Mouse (Mus musculus) splenic B cell, adult 2 months (primary cell): ENCODE results near the gene Surf4.

Experiments used
- DNase-seq: peaks from one replicate; pipeline ENCODE4 v3.0.0-alpha.2; 2011; ENCODE audit warnings: low read depth, low spot score
- H3K27me3 ChIP-seq: 2 replicates; pipeline ENCODE4 v1.6.1; 2012; ENCODE audit warnings: mild to moderate bottlenecking, low read length, moderate library complexity, mixed read lengths; ENCODE audit not compliant: control insufficient read depth, poor library complexity, insufficient read depth, severe bottlenecking
- H3K36me3 ChIP-seq: 2 replicates; pipeline ENCODE4 v1.6.1; 2012; ENCODE audit warnings: mild to moderate bottlenecking, low read length, moderate library complexity, mixed read lengths; ENCODE audit not compliant: control insufficient read depth, poor library complexity, insufficient read depth, severe bottlenecking

Surf4 gene

GRCm38 (mm10) chr2:26951346-26951905, 17.7 kb upstream of the Surf4 start:
- H3K36me3 ChIP-seq = peaks cover 6% of the 10 kb centered on the region
- DNase-seq = no peak
- H3K27me3 ChIP-seq = no peaks in the 10 kb centered on the region

GRCm38 (mm10) chr2:26950411-26950810, 16.7 kb upstream of the Surf4 start:
- H3K36me3 ChIP-seq = peaks cover 4% of the 10 kb centered on the region
- H3K27me3 ChIP-seq = no peaks in the 10 kb centered on the region
- no peak for DNase-seq

- no peaks in the 10 kb centered on the region for H3K36me3 ChIP-seq
- no peaks in the 10 kb centered on the region for H3K27me3 ChIP-seq
- no peak for DNase-seq
Observed at GRCm38 (mm10) chr2:26943253-26943652, 9.5 kb upstream of the Surf4 start.

GRCm38 (mm10) chr2:26941539-26941938, 7.8 kb upstream of the Surf4 start:
- DNase-seq = peak; percentile 22
- Histone ChIP-seq H3K36me3 (no peaks in the 10 kb centered on the region), H3K27me3 (no peaks in the 10 kb centered on the region)

GRCm38 (mm10) chr2:26936425-26936824, 2.7 kb upstream of the Surf4 start:
- no peaks in the 10 kb centered on the region for H3K27me3 ChIP-seq
- DNase-seq = no peak
- no peaks in the 10 kb centered on the region for H3K36me3 ChIP-seq

- no peaks in the 10 kb centered on the region for H3K36me3 ChIP-seq
- H3K27me3 ChIP-seq = no peaks in the 10 kb centered on the region
- DNase-seq = no peak
Observed at GRCm38 (mm10) chr2:26935286-26935685, 1.6 kb upstream of the Surf4 start.

- Histone ChIP-seq H3K36me3 (no peaks in the 10 kb centered on the region), H3K27me3 (no peaks in the 10 kb centered on the region)
- DNase-seq = peak; percentile 34
Observed at GRCm38 (mm10) chr2:26932473-26933303, 1.0 kb downstream of the Surf4 start.

GRCm38 (mm10) chr2:26930390-26930789, 3.3 kb downstream of the Surf4 start:
- DNase-seq = peak; percentile 84
- no peaks in the 10 kb centered on the region for H3K27me3 ChIP-seq
- H3K36me3 ChIP-seq = no peaks in the 10 kb centered on the region

- H3K27me3 ChIP-seq = no peaks in the 10 kb centered on the region
- peaks cover 4% of the 10 kb centered on the region for H3K36me3 ChIP-seq
- no peak for DNase-seq
Observed at GRCm38 (mm10) chr2:26927745-26928476, 5.8 kb downstream of the Surf4 start.

- Histone ChIP-seq H3K36me3 (peaks cover 11% of the 10 kb centered on the region), H3K27me3 (no peaks in the 10 kb centered on the region)
- DNase-seq = no peak
Observed at GRCm38 (mm10) chr2:26921784-26922183, 11.9 kb downstream of the Surf4 start.

- H3K36me3 ChIP-seq = peaks cover 11% of the 10 kb centered on the region
- DNase-seq = no peak
- H3K27me3 ChIP-seq = no peaks in the 10 kb centered on the region
Observed at GRCm38 (mm10) chr2:26920190-26920855, 13.4 kb downstream of the Surf4 start.

- H3K36me3 ChIP-seq = peaks cover 11% of the 10 kb centered on the region
- H3K27me3 ChIP-seq = no peaks in the 10 kb centered on the region
Observed at GRCm38 (mm10) chr2:26919684-26920083, 14.0 kb downstream of the Surf4 start.

GRCm38 (mm10) chr2:26916738-26917137, 17.0 kb downstream of the Surf4 start:
- Histone ChIP-seq H3K27me3 (no peaks in the 10 kb centered on the region), H3K36me3 (peaks cover 12% of the 10 kb centered on the region)
- DNase-seq = no peak

More at GRCm38 (mm10) chr2:26919684-26920083, 14.0 kb downstream of the Surf4 start:
- DNase-seq = no peak

GRCm38 (mm10) chr2:26915927-26916728, 17.6 kb downstream of the Surf4 start, which contains the start of the genes Surf2 and Surf1:
Surf2 (plus strand) TSS chr2:26916367.
Surf1 (minus strand) TSS chr2:26916530.
- Histone ChIP-seq H3K36me3 (peaks cover 15% of the 10 kb centered on the region), H3K27me3 (no peaks in the 10 kb centered on the region)
- DNase-seq = peak; percentile 86
